In genomic region chr1:40727404-40727803, GRCm38 (mm10) we compare ENCODE assay signal across 20 mouse cellular contexts. TPM values are rescaled to one million over a fixed set of nuclear protein-coding genes. Genes with fewer than 3 reads are reported as not detected.
"Had no signal": no experiment of that assay in that cellular context is flagged by ENCODE, and none has a peak within 500 bp of the region (broad histone marks: within the 10 kb centered on the region; RNA-seq: fewer than 3 reads in every experiment).

No protein-coding gene starts in this region.

- DNase-seq: lung, adult 18-20 months; lung, embryonic 14.5 days; lung, postnatal 10 days; lung, postnatal 4 days; midbrain, embryonic 14.5 days; retina, postnatal 1 day; right cerebral cortex, adult 18-20 months; right cerebral cortex, postnatal 25 days; right cerebral cortex, postnatal 4 days; thymus, adult 2 months; thymus, postnatal 25 days; thymus, postnatal 4 days had no signal

- H3K27me3 ChIP-seq: midbrain, embryonic 12.5 days; neural tube, embryonic 13.5 days; neural tube, embryonic 15.5 days; stomach, embryonic 15.5 days had no signal

- H3K36me3 ChIP-seq: midbrain, embryonic 10.5 days; midbrain, embryonic 12.5 days; neural tube, embryonic 13.5 days; neural tube, embryonic 15.5 days; stomach, embryonic 15.5 days had no signal

- H3K4me3 ChIP-seq: midbrain, embryonic 10.5 days; midbrain, embryonic 12.5 days; myocyte; neural tube, embryonic 13.5 days; neural tube, embryonic 15.5 days; stomach, embryonic 15.5 days had no signal

- H3K4me1 ChIP-seq: midbrain, embryonic 10.5 days; midbrain, embryonic 12.5 days; neural tube, embryonic 13.5 days; neural tube, embryonic 15.5 days; stomach, embryonic 15.5 days had no signal

- H3K27ac ChIP-seq: midbrain, embryonic 10.5 days; midbrain, embryonic 12.5 days; neural tube, embryonic 13.5 days; neural tube, embryonic 15.5 days; stomach, embryonic 15.5 days; stomach, postnatal 0 days had no signal

RNA-seq across cellular contexts. Expression of gene Slc9a2, which starts 47.0 kb away (rescaled TPM):
- polyA plus RNA-seq: lung, embryonic 14.5 days; neural tube, embryonic 11.5 days had no signal
